Mouse (Mus musculus): ENCODE results near the gene Mrnip.
A peak's percentile ranks its signal among the peaks of the same experiment; 100 is the strongest.

The Mrnip gene

DNA sequence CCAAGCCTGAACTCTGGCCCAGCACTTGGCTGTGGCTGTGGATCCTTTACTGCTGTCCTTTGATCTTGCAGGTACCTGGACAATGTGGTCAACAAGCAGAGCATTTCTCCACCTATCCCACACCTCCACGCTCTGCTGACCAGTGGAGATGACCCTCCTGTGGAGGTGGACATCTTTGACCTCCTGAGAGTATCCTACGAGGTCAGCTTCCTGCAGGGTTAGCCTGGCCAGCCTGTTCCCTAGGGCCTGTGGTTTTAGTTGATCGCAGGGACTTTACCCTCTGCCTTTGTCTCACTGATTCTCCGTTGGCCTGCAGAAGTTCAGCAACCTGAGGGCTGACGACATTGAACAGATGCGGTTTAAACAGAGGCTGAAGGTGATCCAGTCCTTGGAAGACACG, 15.9 kb upstream of the Mrnip start:
- no peak for DNase-seq (ENCODE audit: low read depth in 1 of 2, low spot score in 2 of 2)

DNA sequence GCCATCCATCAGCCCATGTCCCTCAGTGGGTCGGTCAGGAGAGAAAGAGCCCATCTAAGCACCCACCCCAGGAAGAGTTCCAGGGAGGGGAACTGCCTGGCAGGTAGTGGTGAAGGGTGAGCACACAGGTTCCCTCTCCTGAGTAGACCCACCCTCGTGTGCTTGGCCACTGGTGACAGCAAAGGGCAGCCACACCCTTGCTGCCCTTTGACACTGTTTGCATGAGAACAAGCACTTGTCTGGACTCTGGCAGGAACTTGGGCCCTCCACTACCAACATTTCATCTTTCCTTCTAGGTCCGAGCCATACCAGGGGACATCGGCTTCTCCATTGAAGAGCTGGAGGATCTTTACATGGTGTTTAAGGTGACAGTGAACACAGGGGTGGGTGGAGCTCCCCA, 14.9 kb upstream of the Mrnip start:
- DNase-seq (ENCODE audit: low read depth in 1 of 2, low spot score in 2 of 2), result no peak

DNA sequence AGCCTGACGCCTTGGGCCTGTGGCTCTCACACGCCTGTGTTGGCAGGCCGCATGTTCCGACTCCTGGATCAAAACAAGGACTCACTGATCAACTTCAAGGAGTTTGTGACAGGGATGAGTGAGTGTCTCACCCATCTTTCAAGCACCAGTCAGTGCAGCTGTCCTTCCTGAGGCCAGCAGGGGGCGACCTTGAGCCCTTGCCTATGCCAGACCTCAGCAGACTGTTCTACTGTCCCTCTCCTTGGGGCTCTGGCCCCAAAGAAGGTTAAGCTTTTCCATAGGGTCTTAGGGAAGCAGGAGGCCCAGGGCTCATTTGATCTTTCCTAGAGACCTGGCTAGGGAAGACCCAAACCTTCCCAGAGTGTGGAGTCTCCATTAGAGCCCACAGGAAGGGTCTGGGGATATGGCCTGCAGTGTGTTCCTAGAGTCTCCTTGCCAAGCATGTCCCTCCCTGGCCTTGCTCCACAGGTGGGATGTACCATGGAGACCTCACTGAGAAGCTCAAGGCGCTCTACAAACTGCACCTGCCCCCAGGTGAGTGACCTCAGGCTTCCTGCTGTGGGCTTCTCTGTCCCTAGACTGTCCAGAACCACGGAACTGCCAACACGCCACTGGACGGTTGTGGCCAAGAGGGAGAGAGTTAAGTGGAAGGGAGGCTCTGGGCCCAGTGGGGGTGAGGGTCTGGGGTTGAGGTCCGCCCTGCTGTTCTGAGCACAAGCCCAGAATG, 12.5 kb upstream of the Mrnip start:
- DNase-seq (ENCODE audit: low read depth in 1 of 2, low spot score in 2 of 2), result peak; percentile 19 to 46

DNA sequence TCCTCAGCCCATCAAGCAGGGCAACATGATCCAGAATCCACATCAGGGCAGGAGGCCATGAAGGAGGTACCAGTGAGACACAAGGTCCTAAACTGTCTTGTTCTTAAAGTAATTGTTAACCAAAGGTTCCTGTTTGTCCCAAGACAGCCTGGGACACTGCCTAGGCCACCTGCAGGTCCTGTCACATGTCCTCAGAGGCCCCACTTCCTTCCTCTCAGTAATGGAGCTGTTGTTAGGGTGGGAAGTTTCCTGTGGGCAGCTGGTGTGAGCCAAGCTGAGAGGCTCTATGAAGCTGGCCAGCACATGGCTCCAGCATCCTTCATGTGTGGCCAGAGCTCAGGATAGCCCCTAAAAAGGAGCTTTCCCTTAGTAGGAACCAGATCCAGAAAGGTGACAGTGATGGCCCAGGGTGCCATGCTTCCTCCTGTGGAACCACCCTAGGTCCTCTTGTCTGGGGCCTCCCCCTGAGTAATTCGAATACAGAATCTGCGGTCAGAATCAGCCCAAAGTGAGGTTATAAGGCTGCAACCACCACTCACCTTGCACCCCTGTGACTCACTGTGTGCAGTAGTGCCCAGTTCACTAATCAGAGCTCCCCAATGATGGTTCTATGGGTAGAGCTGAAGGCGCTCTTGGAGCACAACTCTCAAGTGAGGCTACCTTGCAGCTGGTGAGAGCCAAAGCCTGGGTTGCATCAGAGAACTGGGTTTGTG, 11.8 kb upstream of the Mrnip start:
- DNase-seq (ENCODE audit: low read depth in 1 of 2, low spot score in 2 of 2), result no peak

DNA sequence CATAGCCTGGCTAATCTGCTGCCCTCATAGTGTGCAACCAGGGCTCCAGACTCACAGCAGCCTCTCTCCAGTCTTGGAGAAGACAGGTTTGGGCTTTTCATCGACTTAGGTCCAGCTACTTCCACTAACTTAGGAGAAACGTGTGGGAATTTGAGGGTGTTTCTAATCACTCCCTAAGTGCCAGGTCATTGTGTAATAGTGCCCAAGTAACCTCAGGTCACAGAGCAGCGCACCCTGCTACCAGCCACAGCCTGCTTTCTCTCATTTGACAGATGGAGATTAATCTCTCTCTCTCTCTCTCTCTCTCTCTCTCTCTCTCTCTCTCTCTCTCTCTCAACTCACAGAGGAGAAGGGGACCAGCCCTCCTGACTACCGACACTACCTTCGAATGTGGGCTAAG, 5.9 kb upstream of the Mrnip start:
- no peak for DNase-seq (ENCODE audit: low read depth in 1 of 2, low spot score in 2 of 2)

DNA sequence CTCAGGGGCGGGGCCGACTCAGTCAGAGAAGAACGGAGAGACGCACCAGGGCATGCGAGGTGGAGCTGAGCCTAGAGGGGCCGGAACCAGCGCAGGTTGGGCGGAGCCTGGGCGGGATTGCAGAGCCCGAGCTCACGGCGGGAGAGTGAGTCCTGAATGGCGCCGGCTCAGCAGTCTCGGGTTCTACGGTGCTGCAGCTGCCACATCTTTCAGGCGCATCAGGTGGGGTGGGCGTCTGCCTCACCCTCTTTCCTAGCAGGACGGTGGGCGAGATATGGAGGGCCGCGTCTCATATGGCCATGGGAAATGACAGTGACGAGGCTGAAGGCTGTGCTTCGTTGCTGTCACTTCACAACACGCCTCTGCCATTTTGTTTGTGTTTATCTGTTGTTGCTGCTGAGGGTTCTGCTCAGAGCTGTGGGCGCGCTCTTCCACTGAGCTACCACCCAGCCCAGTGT, 515 bp downstream of the Mrnip start:
- peak; percentile 95 to 96 for DNase-seq (ENCODE audit: low read depth in 1 of 2, low spot score in 2 of 2)

DNA sequence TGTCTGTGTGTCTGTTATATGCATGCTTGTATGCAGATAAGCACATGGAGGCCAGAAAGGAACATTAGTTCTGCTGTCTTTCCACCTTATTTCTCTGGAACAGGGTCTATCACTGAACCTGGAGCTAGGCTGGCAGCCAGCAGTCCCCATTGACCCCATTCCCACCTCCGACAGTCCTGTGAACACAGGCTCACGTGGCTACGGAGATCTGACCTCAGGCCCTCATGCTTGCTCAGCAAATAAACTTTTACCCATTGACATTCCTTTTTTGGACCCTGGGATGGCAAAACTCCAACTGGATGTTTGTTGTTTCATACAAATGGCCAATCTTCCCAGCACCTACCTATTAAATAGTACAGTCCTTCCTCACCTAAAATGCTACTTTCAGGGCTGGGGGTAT, 2.1 kb downstream of the Mrnip start:
- DNase-seq (ENCODE audit: low read depth in 1 of 2, low spot score in 2 of 2), result no peak

DNA sequence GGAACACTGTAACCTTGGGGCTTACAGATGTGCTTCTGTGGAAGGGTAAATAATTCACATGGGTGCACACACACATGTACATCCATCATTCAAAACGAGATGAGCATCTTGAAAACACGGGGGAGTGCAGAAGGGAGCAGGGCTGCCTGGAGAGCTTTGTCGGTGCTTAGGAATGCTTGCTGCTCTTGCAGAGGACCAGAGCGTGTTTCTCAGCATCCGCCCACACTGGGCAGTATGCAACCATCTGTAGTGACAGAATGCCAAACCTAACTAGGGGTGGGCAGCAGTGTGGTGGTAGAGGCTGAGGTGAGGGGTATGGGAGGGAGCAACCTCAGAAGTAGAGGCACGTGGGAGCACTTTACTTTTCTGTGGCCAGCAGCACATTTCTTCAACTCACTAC, 2.9 kb downstream of the Mrnip start:
- DNase-seq (ENCODE audit: low read depth in 1 of 2, low spot score in 2 of 2), result no peak

DNA sequence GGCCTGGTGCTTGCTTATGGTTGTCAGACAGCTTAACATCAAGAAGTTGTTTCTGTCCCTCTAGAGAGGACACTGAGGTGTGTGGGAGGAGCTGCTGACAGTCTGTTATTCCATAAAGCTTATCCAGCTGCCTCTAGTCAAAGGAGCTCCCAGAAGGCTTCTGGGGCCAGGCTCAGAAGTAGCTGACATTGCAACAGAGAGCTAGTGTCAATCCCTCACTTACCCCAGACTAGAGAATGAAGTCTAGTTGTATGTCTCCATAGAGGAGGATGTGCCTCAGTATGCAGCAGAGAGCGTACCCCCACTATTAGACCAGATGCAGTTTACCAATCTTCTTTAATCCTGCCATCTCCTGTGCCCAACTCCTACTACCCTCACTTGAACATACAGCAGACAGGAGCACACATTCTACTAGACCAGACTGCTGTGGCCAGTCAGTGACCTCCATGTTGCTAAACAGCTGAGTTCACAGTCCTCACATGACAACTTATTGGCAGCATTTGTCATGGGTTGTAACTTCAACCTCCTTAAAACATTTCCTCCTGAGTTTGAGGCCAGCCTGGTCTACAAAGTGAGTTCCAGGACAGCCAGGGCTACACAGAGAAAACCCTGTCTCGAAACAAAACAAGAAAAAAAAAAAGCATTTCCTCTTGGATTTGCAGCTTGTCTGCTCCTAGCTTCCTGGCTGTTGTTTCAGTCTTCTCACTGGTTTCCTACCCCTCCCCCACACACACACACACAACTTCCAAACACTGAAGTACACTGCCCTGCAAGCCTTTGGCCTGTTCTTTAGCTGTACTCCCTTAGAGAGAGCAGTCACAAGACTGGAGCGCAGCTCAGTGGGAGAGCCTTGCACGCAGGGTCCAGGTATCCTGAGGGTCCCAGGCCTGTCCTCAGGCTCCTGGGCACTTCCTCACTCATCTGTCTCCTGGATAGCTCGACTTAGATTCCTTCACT, 4.6 kb downstream of the Mrnip start:
- no peak for DNase-seq (ENCODE audit: low read depth in 1 of 2, low spot score in 2 of 2)

DNA sequence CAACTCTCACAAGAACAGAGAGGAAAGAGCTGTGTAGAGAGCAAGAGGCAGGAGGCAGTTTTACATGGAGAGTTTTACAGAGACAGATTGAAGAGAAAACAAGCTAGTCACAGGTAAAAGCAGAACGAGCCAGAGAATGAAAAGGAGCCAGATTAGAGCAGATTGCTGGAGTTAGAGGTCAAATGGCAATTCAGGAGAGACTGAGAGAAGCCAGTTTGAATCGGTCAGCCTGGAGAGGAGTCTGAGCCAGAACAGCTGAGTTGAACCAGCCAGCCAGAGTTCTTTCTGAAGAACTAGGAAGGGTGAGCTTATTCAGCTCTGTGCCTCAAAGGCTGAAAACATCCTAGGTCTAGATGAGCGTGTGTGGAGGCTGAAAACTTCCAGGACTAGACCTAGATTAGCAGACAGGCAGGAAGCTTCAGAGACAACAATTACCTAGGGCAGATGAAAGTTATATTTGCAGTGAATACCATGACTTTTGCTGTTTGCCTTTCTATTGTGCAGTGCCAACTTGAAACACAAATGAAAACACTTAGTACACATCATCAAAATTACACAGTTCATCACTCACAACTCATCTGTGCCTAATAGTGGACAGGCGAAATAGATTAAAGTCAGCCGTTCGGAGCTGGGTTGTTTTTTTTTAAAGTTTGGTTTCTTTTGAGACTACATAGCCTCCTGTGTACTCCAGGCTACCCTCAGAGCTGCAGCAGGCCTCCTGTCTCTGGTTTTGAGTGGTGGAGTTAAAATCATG, 6.4 kb downstream of the Mrnip start:
- DNase-seq (ENCODE audit: low read depth in 1 of 2, low spot score in 2 of 2), result no peak

DNA sequence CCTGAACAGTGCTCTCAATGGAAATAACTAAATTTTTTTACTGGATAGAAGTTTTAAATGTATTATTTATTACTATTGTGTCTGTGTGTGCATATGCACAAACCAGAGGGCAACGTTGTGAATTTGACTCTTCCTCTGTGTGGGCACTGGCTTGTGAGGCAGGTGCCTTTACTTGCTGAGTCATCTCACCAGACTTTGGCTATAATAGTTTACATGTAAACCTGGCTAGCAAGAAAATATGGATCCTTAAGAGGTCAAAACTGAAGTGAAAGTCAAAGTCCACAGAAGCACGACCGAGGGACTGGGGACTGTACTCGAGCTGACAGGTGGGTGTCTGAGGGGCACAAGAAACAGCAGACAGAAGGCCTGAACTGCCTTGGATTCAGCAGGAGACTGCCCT, 8.5 kb downstream of the Mrnip start:
- no peak for DNase-seq (ENCODE audit: low read depth in 1 of 2, low spot score in 2 of 2)

DNA sequence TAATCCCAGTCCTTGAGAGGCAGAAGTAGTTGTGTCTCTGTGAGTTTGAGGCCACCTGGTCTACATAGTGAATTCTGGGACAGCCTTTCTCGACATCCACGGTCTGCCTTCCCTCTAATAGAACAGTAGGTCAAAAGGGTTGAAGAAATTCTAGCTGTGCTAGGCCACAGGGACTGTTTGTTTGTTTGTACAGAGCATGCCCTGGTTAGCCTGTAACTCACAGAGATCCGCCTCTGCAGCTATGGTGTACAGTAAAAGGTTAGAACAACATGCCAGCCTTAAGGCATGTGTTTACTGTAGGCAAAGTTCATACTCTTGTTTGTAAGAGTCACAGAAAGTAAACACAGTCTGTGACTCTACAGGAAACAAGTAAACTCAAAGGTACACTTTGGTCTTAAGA, 10.5 kb downstream of the Mrnip start:
- no peak for DNase-seq (ENCODE audit: low read depth in 1 of 2, low spot score in 2 of 2)

DNA sequence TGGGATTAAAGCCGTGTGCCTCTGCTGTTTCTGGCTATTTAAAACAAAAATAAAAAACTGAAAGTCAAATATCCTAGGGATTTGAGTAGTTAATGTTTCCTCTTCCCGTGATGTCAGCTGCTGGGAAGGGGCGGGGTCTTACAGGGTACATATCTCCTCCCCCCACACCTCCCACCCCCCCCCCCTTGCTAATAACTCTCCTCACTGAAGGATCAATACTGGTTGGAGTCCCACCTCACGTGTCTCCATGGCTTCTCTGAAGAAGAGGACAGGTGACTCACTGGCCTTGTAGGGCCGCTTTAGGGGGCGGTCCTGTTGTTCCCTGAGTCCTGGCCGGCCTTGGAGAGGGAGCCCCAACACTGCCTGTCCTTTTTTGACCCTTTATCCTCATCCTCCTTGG, 14.4 kb downstream of the Mrnip start:
- DNase-seq (ENCODE audit: low read depth in 1 of 2, low spot score in 2 of 2), result no peak

DNA sequence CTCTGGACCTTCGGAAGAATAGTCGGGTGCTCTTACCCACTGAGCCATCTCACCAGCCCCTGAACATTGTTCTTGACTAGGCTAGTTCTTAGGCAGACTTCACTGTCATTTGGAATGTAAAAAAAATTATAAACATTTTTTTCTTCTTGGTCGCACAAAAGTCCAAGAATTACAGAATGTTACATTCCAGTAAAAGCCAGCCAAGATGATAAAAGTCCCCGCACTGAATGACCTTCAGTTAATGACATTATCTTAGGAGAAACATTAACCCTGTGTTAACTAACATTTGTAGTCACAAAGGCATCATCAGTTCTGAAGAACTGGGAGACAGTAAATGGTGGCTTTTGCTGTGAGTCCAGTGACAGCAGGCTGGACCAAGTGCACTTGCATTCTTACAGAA, 16.1 kb downstream of the Mrnip start:
- no peak for DNase-seq (ENCODE audit: low read depth in 1 of 2, low spot score in 2 of 2)

DNA sequence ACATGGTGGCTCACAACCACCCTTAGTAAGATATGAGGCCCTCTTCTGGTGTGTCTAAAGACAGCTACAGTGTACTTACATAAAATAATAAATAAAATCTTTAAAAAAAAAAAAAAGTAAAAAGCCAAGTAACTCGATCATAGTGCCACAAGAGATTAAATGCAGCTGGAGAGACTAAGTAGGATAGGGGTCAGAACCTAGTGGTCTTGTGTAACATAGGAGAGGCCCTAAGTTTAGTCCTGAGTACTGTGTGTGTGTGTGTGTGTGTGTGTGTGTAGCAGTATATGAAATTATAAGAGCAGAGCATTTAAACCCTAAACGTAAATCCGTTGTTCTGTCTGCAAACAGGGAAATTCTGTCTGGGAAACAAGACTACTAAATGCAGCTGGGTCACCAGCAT, 18.0 kb downstream of the Mrnip start:
- DNase-seq (ENCODE audit: low read depth in 1 of 2, low spot score in 2 of 2), result no peak

DNA sequence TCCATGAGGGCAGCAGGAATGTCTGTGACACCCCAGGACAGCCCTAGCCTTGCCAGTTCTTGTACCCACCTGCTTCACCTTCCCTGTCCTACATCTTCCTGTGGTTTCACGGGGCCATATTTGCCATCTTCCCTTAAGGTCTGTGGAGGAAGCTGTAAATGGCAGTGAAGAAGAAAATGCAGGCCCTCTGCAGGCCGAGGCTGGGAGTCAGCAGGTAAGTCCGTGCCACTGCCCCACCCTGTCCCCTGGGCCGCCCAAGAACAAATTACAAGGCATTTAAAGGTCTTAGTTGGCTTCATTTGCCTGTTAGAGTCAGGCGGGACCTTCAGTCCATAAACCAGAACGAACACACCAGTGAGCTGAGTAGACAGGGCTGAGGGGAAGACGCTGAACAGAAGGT, 19.8 kb downstream of the Mrnip start:
- DNase-seq (ENCODE audit: low read depth in 1 of 2, low spot score in 2 of 2), result no peak

DNA sequence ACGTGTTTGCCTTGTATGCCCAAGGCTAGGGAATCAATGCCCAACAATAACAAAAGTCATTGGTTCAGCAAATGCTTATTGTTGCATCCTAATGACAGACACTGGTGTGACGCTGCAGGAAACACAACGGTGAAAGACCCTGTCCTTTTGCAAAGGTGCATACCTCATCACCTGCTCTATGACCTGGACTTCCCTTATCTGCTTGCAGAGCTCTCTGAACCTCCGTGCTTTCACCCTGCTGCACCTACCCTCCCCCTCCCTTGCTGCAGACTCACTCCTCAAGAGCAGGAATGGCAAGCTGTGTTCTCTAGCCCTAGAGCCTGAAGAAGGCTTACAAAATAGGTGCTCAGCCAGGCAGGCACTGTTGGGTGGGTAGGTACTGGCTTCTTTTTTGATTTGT, 20.5 kb downstream of the Mrnip start:
- DNase-seq (ENCODE audit: low read depth in 1 of 2, low spot score in 2 of 2), result no peak

DNA sequence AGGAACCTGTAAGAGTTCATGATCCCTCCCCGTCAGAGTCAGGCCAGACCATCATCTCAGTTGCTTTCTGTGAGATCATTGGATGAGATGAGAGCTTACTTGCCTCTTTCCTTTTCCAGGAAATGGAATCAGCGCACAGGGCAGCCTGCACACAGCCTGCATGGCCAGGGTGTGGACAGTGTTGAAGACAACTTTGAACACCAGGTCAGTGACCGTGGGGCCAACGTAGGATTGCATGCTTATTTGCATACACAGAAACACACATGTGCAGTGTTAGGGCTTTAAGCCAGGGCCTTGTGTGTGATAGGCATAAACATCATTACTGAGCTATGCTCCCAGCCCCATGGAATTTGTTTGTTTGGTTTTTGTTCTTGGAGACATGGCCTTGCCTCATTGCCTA, 23.3 kb downstream of the Mrnip start:
- DNase-seq (ENCODE audit: low read depth in 1 of 2, low spot score in 2 of 2), result no peak

DNA sequence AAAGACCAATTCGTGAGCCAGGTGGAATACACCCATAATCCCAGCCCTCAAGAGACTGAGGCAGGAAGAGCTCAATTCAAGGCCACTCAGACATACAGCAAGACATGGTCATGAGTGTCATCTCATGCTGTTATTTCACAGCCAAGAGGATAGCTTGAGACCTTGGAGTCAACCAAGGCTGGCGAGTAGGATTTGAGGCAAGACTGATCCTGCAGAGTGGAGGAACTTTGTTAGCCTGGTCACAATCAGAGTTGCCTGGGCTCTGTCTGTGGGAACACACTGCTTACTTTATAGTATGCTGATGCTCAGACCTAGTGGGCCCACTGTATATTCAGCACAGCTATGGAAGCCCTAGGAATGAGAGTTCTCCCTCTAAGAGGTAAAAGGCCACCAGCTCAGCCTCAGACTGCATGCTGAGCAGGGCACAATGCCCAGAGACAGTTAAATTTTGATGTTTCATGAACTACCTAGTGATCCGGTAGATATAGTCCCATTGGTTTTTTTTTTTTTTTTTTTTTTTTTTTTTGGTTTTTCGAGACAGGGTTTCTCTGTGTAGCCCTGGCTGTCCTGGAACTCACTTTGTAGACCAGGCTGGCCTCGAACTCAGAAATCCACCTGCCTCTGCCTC, 24.1 kb downstream of the Mrnip start:
- no peak for DNase-seq (ENCODE audit: low read depth in 1 of 2, low spot score in 2 of 2)

DNA sequence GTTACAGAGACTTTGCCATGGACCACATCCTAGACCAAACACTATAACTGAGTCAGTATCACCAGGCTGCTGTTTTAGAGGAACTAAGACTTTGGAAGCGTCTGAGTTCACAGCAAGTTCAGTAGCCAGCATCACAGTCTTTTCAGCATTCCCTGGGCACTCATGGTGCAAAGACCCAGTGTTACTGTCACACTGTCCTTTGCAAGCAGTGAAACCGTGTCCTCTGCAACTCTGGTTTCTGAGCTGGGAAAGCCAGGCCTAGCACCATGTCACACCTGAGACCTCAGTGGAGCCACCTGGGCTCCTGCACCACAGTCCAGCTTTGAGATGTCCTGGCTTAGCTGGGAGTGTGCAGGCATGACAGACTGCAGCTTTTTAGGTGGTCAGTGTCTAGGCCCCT, 24.7 kb downstream of the Mrnip start:
- DNase-seq (ENCODE audit: low read depth in 1 of 2, low spot score in 2 of 2), result no peak

DNA sequence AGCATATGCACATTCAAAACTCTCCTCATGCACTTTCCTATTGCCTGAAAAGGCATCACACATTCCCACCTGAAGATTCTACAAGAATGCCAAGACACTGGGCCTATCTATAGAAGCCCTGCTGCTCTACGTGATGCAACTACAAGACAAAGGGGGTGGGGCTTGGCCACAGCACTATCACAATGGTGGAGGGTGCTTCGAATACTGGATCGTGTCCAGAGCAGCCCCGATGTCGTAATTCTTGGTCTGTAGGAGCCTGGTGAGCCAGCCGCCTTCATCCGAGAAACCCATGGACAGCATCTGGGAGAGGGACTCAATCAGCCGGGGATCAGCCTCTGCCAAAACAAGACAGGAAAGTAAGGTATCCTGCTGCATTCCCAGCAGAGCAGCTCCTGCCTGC, 26.4 kb downstream of the Mrnip start:
- no peak for DNase-seq (ENCODE audit: low read depth in 1 of 2, low spot score in 2 of 2)

Data from monocyte, adult 2 months (primary cell).